Comparison of ENCODE assay signal across 26 mouse cellular contexts in the genomic region with DNA sequence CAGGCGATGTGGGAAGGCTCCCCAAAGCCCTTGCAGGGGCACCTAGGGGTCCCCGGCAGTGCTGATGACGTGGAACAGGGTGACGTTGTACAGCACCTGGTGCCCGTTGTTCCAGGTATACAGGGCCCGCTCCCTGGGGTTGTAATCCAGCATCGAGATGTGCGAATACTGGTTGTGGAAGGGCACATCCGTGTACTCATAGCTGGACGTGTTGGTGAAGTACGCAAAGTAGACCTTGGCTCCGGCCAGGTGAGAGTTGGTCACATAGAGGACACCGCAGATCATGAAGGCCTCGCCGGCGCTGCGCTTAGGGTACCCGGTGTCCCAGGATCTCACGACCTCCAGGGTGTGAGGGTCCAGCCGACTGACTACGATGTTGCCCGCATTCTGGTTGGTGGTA. TPM values are rescaled to one million over a fixed set of nuclear protein-coding genes. Genes with fewer than 3 reads are reported as not detected.
A peak's percentile ranks its signal among the peaks of the same experiment; 100 is the strongest.
DNase-seq lines count a peak whose midpoint lies in the region; ATAC-seq and TF ChIP-seq lines count a peak whose summit lies in the region.
"Had no signal": no experiment of that assay in that cellular context is flagged by ENCODE, and none has a peak within 500 bp of the region (broad histone marks: within the 10 kb centered on the region; RNA-seq: fewer than 3 reads in every experiment).

No protein-coding gene starts in this region.

- no peak overlapping the region for H3K4me2 ChIP-seq in stomach, embryonic 16.5 days (ENCODE audit: low read depth, low read length)
- H3K4me2 ChIP-seq in stomach, postnatal 0 days (replicated peaks; ENCODE audit: low read depth): no peak overlapping the region
- H3K4me2 ChIP-seq in CH12.LX (ENCODE audit: insufficient read depth, low read depth, poor library complexity, severe bottlenecking): no peak overlapping the region
- H3K4me2 ChIP-seq: embryonic facial prominence, embryonic 13.5 days; embryonic facial prominence, embryonic 15.5 days; forebrain, embryonic 13.5 days; forebrain, embryonic 15.5 days had no signal

- no peak overlapping the region for H3K27ac ChIP-seq in gastrocnemius, adult 2 months
- no peak overlapping the region for H3K27ac ChIP-seq in stomach, embryonic 16.5 days (ENCODE audit: low read length)
- no peak overlapping the region for H3K27ac ChIP-seq in stomach, postnatal 0 days (replicated peaks)
- no peak overlapping the region for H3K27ac ChIP-seq in CH12.LX (ENCODE audit: insufficient read depth, low read depth)
- no peak overlapping the region for H3K27ac ChIP-seq in cortical plate, adult 2 months (ENCODE audit: insufficient read depth, low read length)
- H3K27ac ChIP-seq: embryonic facial prominence, embryonic 13.5 days; embryonic facial prominence, embryonic 15.5 days; forebrain, embryonic 13.5 days; forebrain, embryonic 15.5 days had no signal

- H3K9ac ChIP-seq in stomach, embryonic 16.5 days (ENCODE audit: low read length): no peak overlapping the region
- H3K9ac ChIP-seq in stomach, postnatal 0 days (ENCODE audit: low read length): no peak overlapping the region
- H3K9ac ChIP-seq in CH12.LX (ENCODE audit: insufficient read depth, low read depth): no peak overlapping the region
- H3K9ac ChIP-seq: embryonic facial prominence, embryonic 13.5 days; embryonic facial prominence, embryonic 15.5 days; forebrain, embryonic 13.5 days; forebrain, embryonic 15.5 days; forebrain, postnatal 0 days had no signal

- in situ Hi-C loops in CH12.LX (cut with MboI; ENCODE audit: low pct_ligation_motif_present, low pct_unique_long_range_greater_than_20kb, low sequenced_read_pairs): no loop called here

- dilution Hi-C loops in CH12.LX (cut with MboI; ENCODE audit: extremely low pct_ligation_motif_present, extremely low pct_unique_long_range_greater_than_20kb, low sequenced_read_pairs): no loop called here

- intact Hi-C loops in gastrocnemius, adult 2 months (cut with DNase I): loop anchor here (10.0 kb wide), 1 partner anchor 167 kb away; no protein-coding TSS in a partner anchor

- no peak for TF ChIP-seq RAD21 in CH12.LX (IDR thresholded peaks at IDR 0.05; ENCODE audit: low read depth, low read length)

- H3K4me1 ChIP-seq in stomach, embryonic 16.5 days (ENCODE audit: control insufficient read depth, insufficient read depth, low read length): no peaks in the 10 kb centered on the region
- H3K4me1 ChIP-seq in stomach, postnatal 0 days (replicated peaks; ENCODE audit: control insufficient read depth, insufficient read depth): no peaks in the 10 kb centered on the region
- H3K4me1 ChIP-seq in CH12.LX (ENCODE audit: control insufficient read depth in 1 of 2, insufficient read depth in 2 of 2): no peaks in the 10 kb centered on the region
- peaks cover 8% of the 10 kb centered on the region for H3K4me1 ChIP-seq in cortical plate, adult 2 months (ENCODE audit: control insufficient read depth, insufficient read depth, low read length)
- H3K4me1 ChIP-seq: embryonic facial prominence, embryonic 13.5 days had no signal

- TF ChIP-seq POLR2A in CH12.LX (IDR thresholded peaks at IDR 0.05; ENCODE audit: low read depth, low read length): no peak; the same call in 1 of the 2 replicates
- peak; percentile 11; the same call in 1 of the 2 replicates for TF ChIP-seq POLR2A in cortical plate, adult 2 months (IDR thresholded peaks at IDR 0.05; ENCODE audit: extremely low read depth, insufficient read depth, low read length)

- TF ChIP-seq CTCF in gastrocnemius, adult 2 months (IDR thresholded peaks at IDR 0.05): no peak
- no peak for TF ChIP-seq CTCF in stomach, postnatal 0 days (IDR thresholded peaks at IDR 0.05; ENCODE audit: low read depth)
- TF ChIP-seq CTCF in CH12.LX (conservative IDR thresholded peaks at IDR 0.05 in 1 of 2, IDR thresholded peaks at IDR 0.05 in 1 of 2; ENCODE audit: low read depth in 2 of 2, low read length in 2 of 2): no peak
- TF ChIP-seq CTCF in cortical plate, adult 2 months (IDR thresholded peaks at IDR 0.05; ENCODE audit: extremely low read depth, insufficient read depth, low read length): no peak

- no peaks in the 10 kb centered on the region for H3K9me3 ChIP-seq in stomach, embryonic 16.5 days (replicated peaks; ENCODE audit: control insufficient read depth, low read length)
- H3K9me3 ChIP-seq in stomach, postnatal 0 days (ENCODE audit: control insufficient read depth, low read length): no peaks in the 10 kb centered on the region
- H3K9me3 ChIP-seq in CH12.LX (replicated peaks; ENCODE audit: low read length): no peaks in the 10 kb centered on the region
- H3K9me3 ChIP-seq: embryonic facial prominence, embryonic 13.5 days; embryonic facial prominence, embryonic 15.5 days; forebrain, embryonic 13.5 days; forebrain, embryonic 15.5 days had no signal

- no peak for TF ChIP-seq EP300 in stomach, postnatal 0 days (optimal IDR thresholded peaks at IDR 0.05)
- TF ChIP-seq EP300 in CH12.LX (IDR thresholded peaks at IDR 0.05; ENCODE audit: low read length): no peak

- 90% methylated on average over 22 of the region's 22 CpGs for WGBS in stomach, embryonic 16.5 days
- 91% methylated on average over 22 of the region's 22 CpGs for WGBS in stomach, postnatal 0 days

- peak; percentile 7 for DNase-seq in gastrocnemius, adult 2 months
- no peak for DNase-seq in gastrocnemius, postnatal 10 days
- DNase-seq in stomach, postnatal 0 days (ENCODE audit: low spot score): no peak
- DNase-seq in CH12.LX (ENCODE audit: extremely low read depth): no peak
- DNase-seq in right cerebral cortex, postnatal 25 days: no peak
- no peak for DNase-seq in frontal cortex, postnatal 10 days (ENCODE audit: low spot score in 2 of 2)
- DNase-seq: adrenal gland, adult 8-10 months; adrenal gland, postnatal 14 days; adrenal gland, postnatal 36 days; B cell, adult 2 months; cerebellum, adult 11-12 months; cerebellum, adult 2 months; cerebellum, adult 9-10 months; cerebellum, postnatal 10 days; cerebellum, postnatal 25 days; embryo, embryonic 11 days; forebrain, postnatal 0 days had no signal

- 0 out of 2 replicates have a peak, but pooled peaks have one; percentile 11 for ATAC-seq in stomach, embryonic 16.5 days (ENCODE audit: insufficient read depth, low FRiP score)
- ATAC-seq in stomach, postnatal 0 days (ENCODE audit: low FRiP score, low TSS enrichment): no peak
- ATAC-seq: activated CD4-positive, CD25-positive, alpha-beta regulatory T cell, adult 4 months; CD4-positive, CD25-positive, alpha-beta regulatory T cell, adult 4 months; forebrain, embryonic 13.5 days; forebrain, embryonic 15.5 days; forebrain, postnatal 0 days; Patski had no signal

- H3K27me3 ChIP-seq in stomach, embryonic 16.5 days (ENCODE audit: control insufficient read depth, insufficient read depth, low read length): no peaks in the 10 kb centered on the region
- no peaks in the 10 kb centered on the region for H3K27me3 ChIP-seq in stomach, postnatal 0 days (ENCODE audit: control insufficient read depth, insufficient read depth, low read length)
- no peaks in the 10 kb centered on the region for H3K27me3 ChIP-seq in CH12.LX (replicated peaks)
- H3K27me3 ChIP-seq: embryonic facial prominence, embryonic 13.5 days; embryonic facial prominence, embryonic 15.5 days; forebrain, embryonic 13.5 days; forebrain, embryonic 15.5 days; Patski had no signal

- H3K36me3 ChIP-seq in stomach, embryonic 16.5 days (ENCODE audit: control insufficient read depth, insufficient read depth, low read length): peaks cover 5% of the 10 kb centered on the region; the same call in 1 of the 2 replicates
- H3K36me3 ChIP-seq in stomach, postnatal 0 days (ENCODE audit: control insufficient read depth, insufficient read depth, low read length): peaks cover 20% of the 10 kb centered on the region
- peaks cover 14 to 34% of the 10 kb centered on the region in 2 experiments for H3K36me3 ChIP-seq in CH12.LX (replicated peaks in 1 of 2; ENCODE audit: control insufficient read depth in 1 of 2, insufficient read depth in 1 of 2, low read length in 1 of 2)

- H3K79me2 ChIP-seq in CH12.LX (replicated peaks; ENCODE audit: control insufficient read depth, extremely low read depth, insufficient read depth, poor library complexity, severe bottlenecking): no peaks in the 10 kb centered on the region

- H3K4me3 ChIP-seq in gastrocnemius, adult 2 months: no peak overlapping the region
- no peak overlapping the region for H3K4me3 ChIP-seq in stomach, embryonic 16.5 days (replicated peaks; ENCODE audit: low read length)
- no peak overlapping the region for H3K4me3 ChIP-seq in stomach, postnatal 0 days (ENCODE audit: low read depth, low read length)
- no peak overlapping the region for H3K4me3 ChIP-seq in CH12.LX (replicated peaks in 1 of 3; ENCODE audit: low read depth in 2 of 3, low read length in 2 of 3, poor library complexity in 1 of 3)
- H3K4me3 ChIP-seq in cortical plate, adult 2 months (ENCODE audit: insufficient read depth, low read length): no peak overlapping the region
- H3K4me3 ChIP-seq: embryonic facial prominence, embryonic 13.5 days; embryonic facial prominence, embryonic 15.5 days; forebrain, embryonic 13.5 days; forebrain, embryonic 15.5 days had no signal

RNA-seq across cellular contexts. Expression of gene Pin1, which starts 16.2 kb away (rescaled TPM):
- total RNA-seq in gastrocnemius, adult 2 months (2021): 10 to 100 TPM; 13.0 to 15.0 TPM
- total RNA-seq in gastrocnemius, postnatal 10 days (2021): 10 to 100 TPM; 15.7 to 17.2 TPM
- polyA plus RNA-seq in stomach, embryonic 16.5 days (2015; fragmentation: Nextera tagmentation; extraction: Ambion mirVana): 40.7 and 41.6 TPM in 2 replicates
- 28.2 and 28.7 TPM in 2 replicates for polyA plus RNA-seq in stomach, postnatal 0 days (2015; fragmentation: Nextera tagmentation; extraction: Ambion mirVana)
- total RNA-seq in CH12.LX (2012; rRNA removed) (43.0 and 55.8 TPM in 2 replicates), CH12.LX (2014; rRNA removed) (48.6 and 51.4 TPM in 2 replicates)
- 37.0 and 38.3 TPM in 2 replicates for polyA plus RNA-seq in CH12.LX (2012; ENCODE audit: insufficient read length, low read depth)
- polyA plus RNA-seq in cortical plate, adult 2 months (2012; rRNA removed): 47.1 and 47.4 TPM in 2 replicates

RNA-seq across cellular contexts. Expression of gene Fbxl12, which starts 23.5 kb away (rescaled TPM):
- 1 to 10 TPM; 4.7 to 5.3 TPM for total RNA-seq in gastrocnemius, adult 2 months (2021)
- total RNA-seq in gastrocnemius, postnatal 10 days (2021): 10 to 100 TPM in 1 of 2 experiments, 1 to 10 TPM in 1; 8.1 to 12.0 TPM
- polyA plus RNA-seq in stomach, embryonic 16.5 days (2015; fragmentation: Nextera tagmentation; extraction: Ambion mirVana): 15.5 and 17.8 TPM in 2 replicates
- 7.2 and 8.2 TPM in 2 replicates for polyA plus RNA-seq in stomach, postnatal 0 days (2015; fragmentation: Nextera tagmentation; extraction: Ambion mirVana)
- total RNA-seq in CH12.LX (2012; rRNA removed) (4.2 and 5.0 TPM in 2 replicates), CH12.LX (2014; rRNA removed) (3.7 and 4.0 TPM in 2 replicates)
- polyA plus RNA-seq in CH12.LX (2012; ENCODE audit: insufficient read length, low read depth): 10.5 and 13.7 TPM in 2 replicates
- polyA plus RNA-seq in cortical plate, adult 2 months (2012; rRNA removed): 26.9 and 30.3 TPM in 2 replicates

RNA-seq across cellular contexts. Expression of gene Ubl5, which starts 25.4 kb away (rescaled TPM):
- total RNA-seq in gastrocnemius, adult 2 months (2021): 100 to 1,000 TPM; 188 to 210 TPM
- total RNA-seq in gastrocnemius, postnatal 10 days (2021): 100 to 1,000 TPM; 197 to 204 TPM
- 345 and 393 TPM in 2 replicates for polyA plus RNA-seq in stomach, embryonic 16.5 days (2015; fragmentation: Nextera tagmentation; extraction: Ambion mirVana)
- 451 and 481 TPM in 2 replicates for polyA plus RNA-seq in stomach, postnatal 0 days (2015; fragmentation: Nextera tagmentation; extraction: Ambion mirVana)
- total RNA-seq in CH12.LX (2012; rRNA removed) (264 and 291 TPM in 2 replicates), CH12.LX (2014; rRNA removed) (134 and 155 TPM in 2 replicates)
- polyA plus RNA-seq in CH12.LX (2012; ENCODE audit: insufficient read length, low read depth): 264 and 328 TPM in 2 replicates
- 569 and 577 TPM in 2 replicates for polyA plus RNA-seq in cortical plate, adult 2 months (2012; rRNA removed)
